Mouse (Mus musculus) kidney, adult 2 months (tissue): ENCODE results near the gene Tmem209. TPM values are rescaled to one million over a fixed set of nuclear protein-coding genes. Genes with fewer than 3 reads are reported as not detected.

Experiments
- DNase-seq: peaks from one replicate; pipeline ENCODE4 v3.0.0; 2021
- H3K27ac ChIP-seq: fragments of 200-500 bp; 2 replicates; pipeline ENCODE4 v1.5.1; 2012; ENCODE audit warnings: low read depth, low read length, control low read depth, inconsistent platforms; ENCODE audit not compliant: insufficient read depth
- H3K27me3 ChIP-seq: fragments of 200-500 bp; replicated peaks from 2 replicates; pipeline ENCODE4 v1.6.1; 2012; ENCODE audit warnings: mild to moderate bottlenecking, moderate library complexity, low read length, inconsistent platforms; ENCODE audit not compliant: control insufficient read depth, insufficient read depth
- H3K36me3 ChIP-seq: fragments of 200-500 bp; 2 replicates; pipeline ENCODE4 v1.6.1; 2012; ENCODE audit warnings: mild to moderate bottlenecking, moderate library complexity, low read length, inconsistent platforms; ENCODE audit not compliant: control insufficient read depth, insufficient read depth
- H3K4me1 ChIP-seq: fragments of 200-500 bp; 2 replicates; pipeline ENCODE4 v1.6.1; 2011; ENCODE audit warnings: low read length; ENCODE audit not compliant: control insufficient read depth, insufficient read depth
- H3K4me3 ChIP-seq: fragments of 200-500 bp; 2 replicates; pipeline ENCODE4 v1.5.1; 2011; ENCODE audit warnings: mild to moderate bottlenecking, low read depth, low read length, control low read depth; ENCODE audit not compliant: insufficient read depth
- CTCF ChIP-seq: fragments of 200-500 bp; conservative IDR thresholded peaks from 2 replicates; pipeline ENCODE4 v1.5.1; 2011; ENCODE audit warnings: low read depth, mild to moderate bottlenecking, control low read depth, low read length, moderate library complexity, mixed read lengths; ENCODE audit not compliant: insufficient read depth, insufficient read length
- POLR2A ChIP-seq: fragments of 200-500 bp; IDR thresholded peaks from one replicate; pipeline ENCODE4 v1.6.1; 2011; ENCODE audit warnings: low read depth, low read length, control low read depth
- WGBS: fragments of 180-500 bp; shearing (Covaris S2); methylation state at CpG from one replicate; pipeline ENCODE4 v1.1.7; 2018; 5-methylcytosine and 5-hydroxymethylcytosine counted together
- polyA plus RNA-seq: library from polyadenylated mRNA; depleted of rRNA; stranded (reverse); fragments of >200 nt; gene quantifications from 2 replicates; pipeline ENCODE4 v1.2.3, GENCODE M21; 2012

The Tmem209 gene
- polyA plus RNA-seq, 1 experiment: 27.3 TPM

DNA sequence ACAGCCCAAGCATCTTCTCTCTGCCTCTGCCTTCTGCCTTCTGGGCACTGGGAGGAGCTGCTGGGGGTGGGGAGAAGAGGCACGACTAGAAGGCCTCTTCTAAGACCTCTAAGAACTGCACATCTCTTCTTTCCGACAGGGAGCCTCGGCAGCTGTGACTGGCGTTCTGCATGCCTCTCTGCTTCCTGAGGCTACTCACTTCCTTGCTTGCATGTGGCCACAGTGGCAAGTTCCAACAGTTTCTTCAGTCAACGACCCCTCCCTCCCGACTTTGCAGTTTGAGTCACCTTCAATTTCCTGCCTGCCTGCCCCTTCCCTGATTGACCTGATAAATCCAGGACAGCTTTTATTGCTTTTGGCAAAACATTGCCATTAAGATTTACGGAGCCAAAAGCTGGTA is 46.8 kb downstream of the Tmem209 start:
- WGBS: 32% methylated on average over 7 of the region's 7 CpGs
- peaks cover 3% of the 10 kb centered on the region; the same call in 1 of the 2 replicates for H3K4me1 ChIP-seq
- no peaks in the 10 kb centered on the region for H3K36me3 ChIP-seq
- no peak overlapping the region for H3K27ac ChIP-seq
- H3K27me3 ChIP-seq: no peaks in the 10 kb centered on the region
- no peak for DNase-seq
- H3K4me3 ChIP-seq: no peak overlapping the region
- TF ChIP-seq POLR2A (no peak), CTCF (no peak)

DNA sequence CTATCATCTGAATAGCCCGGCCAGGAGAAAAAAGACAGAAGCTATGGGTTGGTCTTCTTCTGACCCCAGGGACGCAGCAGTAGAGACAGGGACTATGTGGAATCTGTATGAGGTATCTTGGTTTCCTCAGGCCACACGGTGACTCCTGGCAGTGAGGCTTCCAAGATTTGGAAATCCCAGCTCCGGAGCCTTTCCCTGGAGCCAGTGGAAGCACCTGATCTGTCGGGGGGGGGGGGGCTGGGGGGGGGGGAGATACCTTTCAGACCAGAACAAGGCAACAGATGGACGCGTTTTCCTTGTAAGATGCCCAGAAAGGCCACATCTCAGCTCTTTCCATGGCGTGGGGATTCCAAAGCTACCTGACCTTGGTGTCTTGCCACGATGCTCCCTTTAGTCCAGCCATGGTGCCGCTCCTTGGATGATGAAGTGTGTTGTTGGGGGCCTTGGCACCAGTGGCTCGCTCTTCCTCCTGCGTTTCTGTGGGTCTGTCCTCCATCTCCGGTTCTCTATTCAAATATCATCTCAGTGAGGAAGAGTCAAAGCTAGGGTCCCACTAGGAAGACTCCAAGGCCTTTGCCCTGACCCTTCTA is 47.7 kb downstream of the Tmem209 start:
- no peak for TF ChIP-seq CTCF
- no peak for TF ChIP-seq POLR2A
- Histone ChIP-seq H3K27me3 (no peaks in the 10 kb centered on the region), H3K4me3 (no peak overlapping the region), H3K36me3 (no peaks in the 10 kb centered on the region), H3K4me1 (peaks cover 3% of the 10 kb centered on the region; the same call in 1 of the 2 replicates), H3K27ac (no peak overlapping the region)
- WGBS: 87% methylated on average over 13 of the region's 13 CpGs
- DNase-seq: no peak

DNA sequence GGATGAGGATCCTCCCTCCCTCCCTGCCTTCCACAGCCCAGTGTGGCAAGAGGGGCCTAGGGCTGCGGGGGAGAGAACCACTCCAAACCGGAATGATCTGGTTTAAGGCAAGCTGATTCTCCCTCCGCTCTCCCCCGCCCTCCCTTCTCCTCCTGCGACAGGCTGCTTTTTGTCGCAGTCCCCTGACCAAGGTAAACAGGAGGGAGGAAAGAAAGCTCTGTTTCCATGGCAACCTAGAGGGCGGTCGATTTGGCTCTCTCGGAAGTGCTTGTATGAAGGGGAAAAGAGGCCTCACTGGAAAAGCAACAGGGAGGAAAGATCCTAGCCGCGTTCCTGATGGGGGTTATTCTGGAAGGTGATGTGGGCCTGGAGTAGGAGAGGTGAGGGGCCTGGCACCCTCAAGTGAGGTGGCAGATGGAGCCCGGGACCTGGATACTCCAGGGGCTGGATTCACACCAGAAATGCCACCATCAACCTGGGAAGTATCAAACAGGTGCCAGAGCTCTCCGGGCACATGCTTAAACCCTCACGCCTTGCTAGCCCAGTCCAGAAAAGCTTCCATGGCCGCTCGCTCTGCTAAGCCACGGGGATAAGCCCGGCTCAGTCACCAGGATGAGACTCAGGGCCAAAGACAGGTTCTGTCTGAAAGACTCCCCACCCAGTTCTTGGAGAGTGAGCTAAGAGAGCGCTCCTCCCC is 48.7 kb downstream of the Tmem209 start:
- Histone ChIP-seq H3K4me3 (no peak overlapping the region), H3K36me3 (no peaks in the 10 kb centered on the region), H3K27ac (no peak overlapping the region), H3K27me3 (no peaks in the 10 kb centered on the region), H3K4me1 (peaks cover 3% of the 10 kb centered on the region; the same call in 1 of the 2 replicates)
- peak; percentile 43 for DNase-seq
- TF ChIP-seq CTCF (no peak), POLR2A (no peak)
- 38% methylated on average over 19 of the region's 19 CpGs for WGBS

DNA sequence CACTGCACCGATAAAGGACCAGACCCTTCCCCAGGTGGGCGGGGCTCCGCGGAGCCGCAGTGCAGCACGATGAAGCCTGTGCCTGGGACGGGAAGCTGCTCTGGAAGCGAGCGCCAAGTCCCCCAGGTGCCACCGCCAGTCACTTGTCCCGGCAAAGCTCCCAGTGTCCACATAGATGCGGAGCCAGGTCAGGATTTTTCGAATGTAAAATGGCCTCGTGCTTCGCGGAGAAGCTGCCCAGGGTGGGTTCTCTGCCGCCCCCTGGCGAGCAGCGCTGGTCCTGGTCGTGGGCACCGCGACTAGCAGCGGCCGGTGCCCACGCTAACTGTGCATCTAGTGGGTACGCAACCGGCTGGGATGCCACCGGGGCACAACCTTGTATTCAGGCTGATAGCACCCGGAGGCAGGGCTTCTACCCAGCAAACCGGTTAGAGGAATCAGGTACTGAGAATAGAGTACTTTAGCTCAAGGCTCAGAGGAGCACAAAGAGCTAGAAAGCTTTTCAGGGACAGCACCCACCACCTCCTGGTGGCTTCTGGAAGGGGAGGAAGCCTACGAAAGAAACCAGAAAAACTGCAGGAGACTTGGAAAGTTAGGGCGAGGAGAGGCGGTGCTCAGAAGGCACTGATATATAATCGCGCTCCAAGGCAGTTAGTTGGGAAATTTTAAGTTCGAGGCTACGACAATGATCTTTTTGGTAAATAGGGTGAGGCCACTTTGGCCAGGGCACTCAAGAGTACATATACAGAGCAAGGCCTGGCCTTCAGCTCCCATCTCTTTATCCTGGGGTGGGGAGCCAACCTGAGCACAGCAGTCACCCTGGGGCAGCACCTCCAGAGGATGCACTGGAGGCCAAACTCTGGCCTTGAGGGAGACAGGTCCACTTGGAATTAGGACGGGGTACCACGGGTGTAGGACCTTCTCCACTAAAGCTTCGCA is 49.5 kb downstream of the Tmem209 start:
- Histone ChIP-seq H3K36me3 (no peaks in the 10 kb centered on the region), H3K4me1 (peaks cover 3% of the 10 kb centered on the region; the same call in 1 of the 2 replicates), H3K27ac (no peak overlapping the region), H3K4me3 (peak overlapping the region; percentile 54), H3K27me3 (no peaks in the 10 kb centered on the region)
- 10% methylated on average over 40 of the region's 40 CpGs for WGBS
- DNase-seq: peak; percentile 78
- no peak for TF ChIP-seq POLR2A
- peak; percentile 79 for TF ChIP-seq CTCF

DNA sequence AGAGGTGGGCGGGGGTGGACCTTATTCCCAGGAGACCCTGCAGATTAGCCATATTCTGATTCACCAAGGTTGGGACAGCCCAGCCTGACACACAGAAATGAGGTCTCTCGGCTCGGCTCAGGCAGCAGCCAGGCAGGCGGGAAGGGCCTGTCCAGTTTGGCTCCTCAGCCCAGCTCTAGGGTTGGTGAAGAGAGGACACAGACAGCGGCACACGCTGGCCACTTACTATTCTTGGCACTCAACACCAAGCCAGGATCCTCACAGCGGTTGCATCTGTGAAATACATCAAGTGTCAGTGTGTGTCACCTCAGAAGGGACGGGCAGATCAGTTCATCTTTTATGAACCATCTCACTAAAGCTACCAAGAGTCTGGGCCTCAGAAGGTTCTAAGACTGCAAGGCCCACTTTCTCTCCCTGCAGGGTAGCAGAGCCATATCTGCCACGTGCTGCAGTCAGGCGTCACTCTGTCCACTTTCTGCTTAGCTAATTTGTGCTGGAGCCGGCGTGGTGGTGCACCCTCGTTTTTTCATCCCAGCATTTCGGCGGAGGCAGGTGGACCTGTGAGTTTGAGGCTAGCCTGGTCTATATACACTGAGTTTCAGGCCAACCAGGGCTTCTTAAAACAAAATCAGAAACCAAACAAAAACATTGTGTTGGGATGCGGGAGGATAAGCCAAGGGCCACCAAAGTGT is 50.4 kb downstream of the Tmem209 start:
- peak overlapping the region; percentile 54; the same call in 1 of the 2 replicates for H3K4me3 ChIP-seq
- no peaks in the 10 kb centered on the region for H3K36me3 ChIP-seq
- DNase-seq: no peak
- H3K27ac ChIP-seq: no peak overlapping the region
- H3K4me1 ChIP-seq: peaks cover 3% of the 10 kb centered on the region; the same call in 1 of the 2 replicates
- no peaks in the 10 kb centered on the region for H3K27me3 ChIP-seq
- 72% methylated on average over 16 of the region's 16 CpGs for WGBS
- TF ChIP-seq CTCF (no peak), POLR2A (no peak)

DNA sequence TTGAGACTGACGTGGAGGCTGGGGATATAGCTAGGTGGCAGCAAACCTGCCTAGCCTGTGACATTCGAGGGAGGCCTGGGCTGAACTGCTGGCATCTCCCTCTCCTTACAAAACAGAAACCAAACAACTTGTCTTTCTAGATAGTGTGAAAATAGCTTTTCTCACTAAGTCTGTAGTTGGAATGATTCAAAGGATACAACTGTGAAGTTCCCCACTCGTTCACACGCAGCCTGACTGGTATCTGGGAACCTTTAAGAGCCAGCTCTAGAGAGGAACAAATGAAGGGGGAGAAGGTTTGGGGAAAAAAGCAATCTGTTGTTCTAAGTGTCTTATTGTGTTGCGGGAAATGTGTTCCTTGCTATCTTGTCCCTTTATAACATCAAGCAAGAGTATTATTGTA is 51.0 kb downstream of the Tmem209 start:
- peaks cover 3% of the 10 kb centered on the region; the same call in 1 of the 2 replicates for H3K4me1 ChIP-seq
- TF ChIP-seq POLR2A: no peak
- no peak for TF ChIP-seq CTCF
- H3K36me3 ChIP-seq: no peaks in the 10 kb centered on the region
- no peak for DNase-seq
- no peaks in the 10 kb centered on the region for H3K27me3 ChIP-seq
- WGBS: 94% methylated on average over 5 of the region's 5 CpGs
- no peak overlapping the region for H3K27ac ChIP-seq
- no peak overlapping the region for H3K4me3 ChIP-seq
